In the genomic region with DNA sequence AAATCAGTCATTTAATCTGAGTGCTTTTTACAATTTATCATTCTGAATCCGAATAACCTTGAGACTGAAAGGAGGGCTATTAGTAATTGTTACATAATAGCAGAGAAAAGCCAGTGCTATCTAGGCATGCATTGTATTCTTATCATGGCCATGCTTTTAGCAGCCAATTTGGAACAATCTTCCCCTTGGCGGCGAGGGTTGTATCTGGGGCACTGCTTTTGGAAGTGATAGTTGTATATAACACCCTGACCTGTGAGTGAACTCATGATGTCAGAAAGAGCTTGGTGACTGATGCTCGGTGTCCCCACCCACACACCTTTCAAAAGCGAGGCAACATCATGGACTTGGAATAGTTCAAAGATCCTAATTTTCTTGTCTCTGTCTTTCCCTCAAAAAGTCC, we compare ENCODE assay signal across 30 mouse cellular contexts.
DNase-seq lines count a peak whose midpoint lies in the region; ATAC-seq lines count a peak whose summit lies in the region.
"Had no signal": no experiment of that assay in that cellular context is flagged by ENCODE, and none has a peak within 500 bp of the region (broad histone marks: within the 10 kb centered on the region; RNA-seq: fewer than 3 reads in every experiment).

No protein-coding gene starts in this region.

- H3K27ac ChIP-seq in heart, embryonic 13.5 days (replicated peaks), result peak overlapping the region; percentile 37
- no peak overlapping the region for H3K27ac ChIP-seq in heart, embryonic 12.5 days (ENCODE audit: poor library complexity, severe bottlenecking)
- H3K27ac ChIP-seq in hindbrain, embryonic 12.5 days, result no peak overlapping the region
- H3K27ac ChIP-seq: heart, embryonic 15.5 days; hindbrain, postnatal 0 days; intestine, embryonic 15.5 days; layer of hippocampus, adult 2 months; limb, embryonic 13.5 days; midbrain, embryonic 12.5 days; neural tube, embryonic 12.5 days; stomach, embryonic 15.5 days had no signal

- no peaks in the 10 kb centered on the region for H3K36me3 ChIP-seq in heart, embryonic 13.5 days
- H3K36me3 ChIP-seq in heart, embryonic 12.5 days, result no peaks in the 10 kb centered on the region
- H3K36me3 ChIP-seq in hindbrain, embryonic 12.5 days, result no peaks in the 10 kb centered on the region
- H3K36me3 ChIP-seq: heart, embryonic 15.5 days; intestine, embryonic 15.5 days; limb, embryonic 13.5 days; midbrain, embryonic 12.5 days; neural tube, embryonic 12.5 days; stomach, embryonic 15.5 days had no signal

- no peak overlapping the region for H3K9ac ChIP-seq in heart, embryonic 13.5 days
- no peak overlapping the region for H3K9ac ChIP-seq in heart, embryonic 12.5 days
- H3K9ac ChIP-seq in hindbrain, embryonic 12.5 days, result no peak overlapping the region
- H3K9ac ChIP-seq: heart, embryonic 15.5 days; intestine, embryonic 15.5 days; limb, embryonic 13.5 days; midbrain, embryonic 12.5 days; neural tube, embryonic 12.5 days; stomach, embryonic 15.5 days had no signal

- H3K9me3 ChIP-seq in heart, embryonic 13.5 days, result no peaks in the 10 kb centered on the region
- no peaks in the 10 kb centered on the region for H3K9me3 ChIP-seq in heart, embryonic 12.5 days (replicated peaks)
- H3K9me3 ChIP-seq in hindbrain, embryonic 12.5 days (replicated peaks), result no peaks in the 10 kb centered on the region
- H3K9me3 ChIP-seq: heart, embryonic 15.5 days; intestine, embryonic 15.5 days; limb, embryonic 13.5 days; megakaryocyte, embryonic 14.5 days; midbrain, embryonic 12.5 days; neural tube, embryonic 12.5 days; stomach, embryonic 15.5 days had no signal

- WGBS in heart, embryonic 13.5 days, result 13% methylated on average over 5 of the region's 5 CpGs
- 23% methylated on average over 5 of the region's 5 CpGs for WGBS in heart, embryonic 12.5 days
- WGBS in hindbrain, embryonic 12.5 days, result 83% methylated on average over 5 of the region's 5 CpGs

- peaks cover 33% of the 10 kb centered on the region for H3K4me1 ChIP-seq in heart, embryonic 13.5 days
- H3K4me1 ChIP-seq in heart, embryonic 12.5 days (replicated peaks), result peaks cover 13% of the 10 kb centered on the region
- H3K4me1 ChIP-seq in hindbrain, embryonic 12.5 days, result no peaks in the 10 kb centered on the region
- H3K4me1 ChIP-seq: intestine, embryonic 15.5 days; limb, embryonic 13.5 days; megakaryocyte, embryonic 14.5 days; midbrain, embryonic 12.5 days; neural tube, embryonic 12.5 days; stomach, embryonic 15.5 days had no signal

- no peak for ATAC-seq in heart, embryonic 13.5 days (ENCODE audit: extremely low read depth, insufficient number of reproducible peaks, low FRiP score, low TSS enrichment)
- no peak for ATAC-seq in heart, embryonic 12.5 days (ENCODE audit: insufficient number of reproducible peaks, low FRiP score)
- no peak for ATAC-seq in hindbrain, embryonic 12.5 days (ENCODE audit: low FRiP score)
- ATAC-seq: activated CD4-positive, CD25-positive, alpha-beta regulatory T cell, adult 4 months; forebrain, embryonic 16.5 days; hindbrain, postnatal 0 days; intestine, embryonic 15.5 days had no signal

- peak; percentile 70 for DNase-seq in testis, postnatal 14 days (ENCODE audit: low spot score)
- no peak for DNase-seq in testis, postnatal 10 days (ENCODE audit: low spot score)
- peak; percentile 41 for DNase-seq in adrenal gland, postnatal 14 days
- DNase-seq in adipocyte (ENCODE audit: low spot score), result no peak
- DNase-seq: B cell, adult 2 months; cerebellum, adult 18-20 months; cerebellum, postnatal 14 days; gastrocnemius, postnatal 10 days; kidney, adult 2 months; kidney, postnatal 36 days; lung, postnatal 4 days; thymus, adult 18-20 months; thymus, postnatal 25 days had no signal

- H3K4me3 ChIP-seq in heart, embryonic 13.5 days, result no peak overlapping the region
- H3K4me3 ChIP-seq in heart, embryonic 12.5 days, result no peak overlapping the region
- H3K4me3 ChIP-seq in hindbrain, embryonic 12.5 days, result no peak overlapping the region
- H3K4me3 ChIP-seq: erythroblast, embryonic 14.5 days; heart, embryonic 15.5 days; intestine, embryonic 15.5 days; layer of hippocampus, adult 2 months; limb, embryonic 13.5 days; megakaryocyte, embryonic 14.5 days; midbrain, embryonic 12.5 days; myocyte; neural tube, embryonic 12.5 days; stomach, embryonic 15.5 days had no signal

- 0 out of 2 replicates have a peak overlapping the region, but pooled peaks have one; percentile 1 for H3K4me2 ChIP-seq in heart, embryonic 13.5 days
- no peak overlapping the region for H3K4me2 ChIP-seq in heart, embryonic 12.5 days
- no peak overlapping the region for H3K4me2 ChIP-seq in hindbrain, embryonic 12.5 days (replicated peaks)
- H3K4me2 ChIP-seq: heart, embryonic 15.5 days; intestine, embryonic 15.5 days; limb, embryonic 13.5 days; liver, embryonic 11.5 days; midbrain, embryonic 12.5 days; neural tube, embryonic 12.5 days; stomach, embryonic 15.5 days had no signal

- H3K27me3 ChIP-seq in heart, embryonic 13.5 days (replicated peaks), result no peaks in the 10 kb centered on the region
- no peaks in the 10 kb centered on the region for H3K27me3 ChIP-seq in heart, embryonic 12.5 days (replicated peaks)
- no peaks in the 10 kb centered on the region for H3K27me3 ChIP-seq in hindbrain, embryonic 12.5 days
- H3K27me3 ChIP-seq: heart, embryonic 15.5 days; intestine, embryonic 15.5 days; limb, embryonic 13.5 days; megakaryocyte, embryonic 14.5 days; midbrain, embryonic 12.5 days; neural tube, embryonic 12.5 days; stomach, embryonic 15.5 days had no signal

Comparison
In these comparisons a context has a peak if more than half of its experiments do, and no peak if none do; other contexts are left out.
1. DNase-seq: peak in testis, postnatal 14 days (single experiment) and adrenal gland, postnatal 14 days (single experiment); none in testis, postnatal 10 days (single experiment) and adipocyte (single experiment).